Mouse (Mus musculus) stomach, postnatal 0 days (tissue): ENCODE data around the gene Npw. TPM values are rescaled to one million over a fixed set of nuclear protein-coding genes. Genes with fewer than 3 reads are reported as not detected.

Experiments used
- ATAC-seq: fragments of 200-750 bp; cut with Nextera tagmentation; 2 replicates; pipeline ENCODE4 v1.8.0; 2017; ENCODE audit not compliant: low FRiP score, low TSS enrichment
- DNase-seq: peaks from one replicate; pipeline ENCODE4 v3.0.0-alpha.2; 2016; ENCODE audit warnings: low spot score
- H3K27ac ChIP-seq: fragments of 300-500 bp; sonication (generic); replicated peaks from 2 replicates; pipeline ENCODE4 v1.5.1; 2014; ENCODE audit warnings: mild to moderate bottlenecking, control low read depth
- H3K27me3 ChIP-seq: fragments of 300-500 bp; sonication (generic); 2 replicates; pipeline ENCODE4 v1.6.1; 2014; ENCODE audit warnings: low read length; ENCODE audit not compliant: control insufficient read depth, insufficient read depth
- H3K36me3 ChIP-seq: fragments of 300-500 bp; sonication (generic); 2 replicates; pipeline ENCODE4 v1.6.1; 2014; ENCODE audit warnings: low read length, mixed read lengths; ENCODE audit not compliant: control insufficient read depth, insufficient read depth
- H3K4me1 ChIP-seq: fragments of 300-500 bp; sonication (generic); replicated peaks from 2 replicates; pipeline ENCODE4 v1.6.1; 2014; ENCODE audit warnings: antibody characterized with exemption; ENCODE audit not compliant: control insufficient read depth, insufficient read depth
- H3K4me2 ChIP-seq: fragments of 300-500 bp; sonication (generic); replicated peaks from 2 replicates; pipeline ENCODE4 v1.6.1; 2014; ENCODE audit warnings: low read depth, mild to moderate bottlenecking, control low read depth, moderate library complexity
- H3K4me3 ChIP-seq: fragments of 300-500 bp; sonication (generic); 2 replicates; pipeline ENCODE4 v1.5.1; 2014; ENCODE audit warnings: low read depth, low read length, control low read depth
- H3K9ac ChIP-seq: fragments of 300-500 bp; sonication (generic); 2 replicates; pipeline ENCODE4 v1.6.1; 2014; ENCODE audit warnings: mild to moderate bottlenecking, low read length, control low read depth, mixed read lengths
- H3K9me3 ChIP-seq: fragments of 300-500 bp; sonication (generic); 2 replicates; pipeline ENCODE4 v1.6.1; 2016; ENCODE audit warnings: low read length; ENCODE audit not compliant: control insufficient read depth
- CTCF ChIP-seq: IDR thresholded peaks from 2 replicates; pipeline ENCODE4 v1.5.1; 2016; ENCODE audit warnings: antibody characterized with exemption, low read depth, mild to moderate bottlenecking, moderate library complexity
- EP300 ChIP-seq: optimal IDR thresholded peaks from 2 replicates; pipeline ENCODE3; 2016; ENCODE audit warnings: antibody characterized with exemption
- WGBS: fragments of 180-500 bp; shearing (Covaris S2); extraction: QIAGEN DNeasy Blood & Tissue Kit; methylation state at CpG from one replicate; pipeline ENCODE4 v1.1.7; 2014; 5-methylcytosine and 5-hydroxymethylcytosine counted together
- polyA plus RNA-seq: library from polyadenylated mRNA; unstranded; fragments of >200 nt; fragmentation: Nextera tagmentation; extraction: Ambion mirVana; gene quantifications from 2 replicates; pipeline ENCODE4 v1.2.1, GENCODE M21; 2015

Npw gene
- polyA plus RNA-seq, 1 experiment from 2014 or later, result 1.8 TPM

GRCm38 (mm10) chr17:24646381-24646780 lies 11.9 kb downstream of the Npw start:
- H3K9me3 ChIP-seq, result no peaks in the 10 kb centered on the region
- DNase-seq, result no peak
- WGBS, result 71% methylated on average over 4 of the region's 4 CpGs
- no peaks in the 10 kb centered on the region for H3K27me3 ChIP-seq
- ATAC-seq, result no peak
- no peak overlapping the region for H3K9ac ChIP-seq
- H3K4me1 ChIP-seq, result no peaks in the 10 kb centered on the region; the same call in 1 of the 2 replicates
- no peak overlapping the region for H3K4me2 ChIP-seq
- H3K4me3 ChIP-seq, result no peak overlapping the region
- no peaks in the 10 kb centered on the region for H3K36me3 ChIP-seq
- TF ChIP-seq EP300 (no peak), CTCF (no peak)
- H3K27ac ChIP-seq, result 0 out of 2 replicates have a peak overlapping the region, but pooled peaks have one; percentile 84

GRCm38 (mm10) chr17:24645916-24646315 lies 12.3 kb downstream of the Npw start:
- TF ChIP-seq CTCF (no peak), EP300 (no peak)
- Histone ChIP-seq H3K9me3 (no peaks in the 10 kb centered on the region), H3K4me2 (no peak overlapping the region), H3K4me1 (no peaks in the 10 kb centered on the region; the same call in 1 of the 2 replicates), H3K4me3 (no peak overlapping the region), H3K9ac (no peak overlapping the region), H3K27ac (peak overlapping the region; percentile 84; the same call in 1 of the 2 replicates), H3K36me3 (no peaks in the 10 kb centered on the region), H3K27me3 (no peaks in the 10 kb centered on the region)
- WGBS, result 78% methylated on average over 3 of the region's 3 CpGs
- DNase-seq, result no peak
- no peak for ATAC-seq

- Histone ChIP-seq H3K9ac (0 out of 2 replicates have a peak overlapping the region, but pooled peaks have one; percentile 5), H3K27me3 (no peaks in the 10 kb centered on the region), H3K4me2 (peak overlapping the region; percentile 12; the same call in 1 of the 2 replicates), H3K36me3 (no peaks in the 10 kb centered on the region), H3K27ac (peak overlapping the region; percentile 84), H3K9me3 (no peaks in the 10 kb centered on the region), H3K4me3 (no peak overlapping the region), H3K4me1 (no peaks in the 10 kb centered on the region; the same call in 1 of the 2 replicates)
- 52% methylated on average over 7 of the region's 9 CpGs for WGBS
- ATAC-seq, result peak; percentile 41
- TF ChIP-seq CTCF, result no peak
- TF ChIP-seq EP300, result no peak
- no peak for DNase-seq
Measured at GRCm38 (mm10) chr17:24644875-24645721, 13.2 kb downstream of the Npw start.

DNA sequence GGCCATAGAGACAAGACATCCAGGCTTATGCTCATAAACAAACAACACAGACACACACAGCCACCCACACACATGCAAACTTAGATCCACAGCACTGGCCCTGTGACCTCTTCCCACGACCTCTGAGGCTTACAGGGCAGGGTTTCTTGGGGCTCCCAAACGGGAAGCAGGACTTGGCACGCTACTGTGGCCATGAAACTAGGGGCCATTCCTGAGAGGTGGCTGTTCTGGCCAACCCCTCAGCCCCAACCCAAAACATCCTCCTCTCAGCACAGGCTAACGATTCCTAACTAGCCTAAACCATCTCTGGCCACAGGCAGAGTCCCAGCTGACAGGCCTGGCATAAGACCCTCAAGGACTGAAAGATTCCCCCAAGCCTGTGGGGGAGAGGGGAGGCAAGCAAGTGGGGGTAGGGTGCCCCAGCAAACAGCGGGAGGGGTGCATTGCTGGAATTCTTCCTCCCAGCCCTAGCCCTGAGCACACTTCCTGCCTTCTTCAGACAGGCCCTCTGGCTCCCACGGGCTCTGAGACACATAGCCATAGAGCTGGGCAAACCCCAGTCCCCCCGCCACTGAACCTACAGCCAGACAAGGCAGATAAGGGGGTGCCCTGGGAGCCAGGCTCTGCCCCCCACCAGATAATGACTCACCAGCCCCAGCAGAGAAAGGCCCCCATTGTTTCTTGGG lies 14.1 kb downstream of the Npw start:
- peak overlapping the region; percentile 12; the same call in 1 of the 2 replicates for H3K4me2 ChIP-seq
- peak overlapping the region; percentile 13; the same call in 1 of the 2 replicates for H3K9ac ChIP-seq
- no peaks in the 10 kb centered on the region; the same call in none of the 2 replicates for H3K4me1 ChIP-seq
- H3K27ac ChIP-seq, result peak overlapping the region; percentile 84
- peak; percentile 22; the same call in 1 of the 2 replicates for ATAC-seq
- no peaks in the 10 kb centered on the region for H3K36me3 ChIP-seq
- no peaks in the 10 kb centered on the region for H3K27me3 ChIP-seq
- H3K9me3 ChIP-seq, result no peaks in the 10 kb centered on the region
- no peak for DNase-seq
- H3K4me3 ChIP-seq, result no peak overlapping the region
- TF ChIP-seq EP300 (no peak), CTCF (no peak)
- 43% methylated on average over 7 of the region's 7 CpGs for WGBS

DNA sequence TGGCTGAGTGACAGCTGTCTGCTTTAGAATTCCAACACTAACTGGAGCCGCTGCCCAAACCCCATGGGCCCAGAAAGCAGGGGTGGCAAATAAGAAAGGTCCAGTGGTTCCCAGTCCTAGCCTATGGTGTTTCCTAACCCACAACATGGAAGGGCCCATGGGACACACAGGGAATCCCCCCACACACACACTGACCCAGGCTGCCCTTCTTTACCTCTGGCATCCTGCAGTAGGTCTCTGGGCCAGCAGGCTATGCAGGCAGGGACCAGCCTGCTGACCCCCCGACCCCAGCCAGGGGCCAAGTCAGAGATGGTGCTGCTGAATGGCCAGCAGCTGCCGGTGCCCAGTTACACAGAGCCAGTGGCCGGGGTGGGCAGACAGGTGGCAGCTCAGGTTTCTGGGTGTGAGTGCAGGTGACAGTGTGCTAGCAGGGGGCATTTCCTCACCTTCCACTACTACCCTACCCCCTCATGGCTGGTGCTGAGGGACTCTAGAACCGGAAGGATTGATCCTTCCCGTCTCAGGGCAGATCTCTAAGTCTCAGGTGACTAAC lies 15.4 kb downstream of the Npw start:
- ATAC-seq (no peak), DNase-seq (no peak)
- H3K9me3 ChIP-seq, result no peaks in the 10 kb centered on the region
- no peak overlapping the region for H3K27ac ChIP-seq
- H3K9ac ChIP-seq, result no peak overlapping the region
- H3K4me2 ChIP-seq, result no peak overlapping the region
- peaks cover 3% of the 10 kb centered on the region; the same call in 1 of the 2 replicates for H3K36me3 ChIP-seq
- H3K4me1 ChIP-seq, result no peaks in the 10 kb centered on the region; the same call in none of the 2 replicates
- H3K4me3 ChIP-seq, result no peak overlapping the region
- H3K27me3 ChIP-seq, result no peaks in the 10 kb centered on the region
- no peak for TF ChIP-seq CTCF
- WGBS, result 74% methylated on average over 6 of the region's 6 CpGs
